Mouse (Mus musculus) forebrain, embryonic 10.5 days (tissue): ENCODE measurements around the gene Selenon. TPM values are rescaled to one million over a fixed set of nuclear protein-coding genes. Genes with fewer than 3 reads are reported as not detected.

ENCODE experiments used
- DNase-seq: peaks from one replicate; pipeline ENCODE4 v3.0.0-alpha.2; 2017; ENCODE audit warnings: low spot score; ENCODE audit errors: extremely low spot score
- H3K27ac ChIP-seq: fragments of 300-500 bp; sonication (generic); 2 replicates; pipeline ENCODE4 v1.5.1; 2016; ENCODE audit warnings: mild to moderate bottlenecking
- H3K27me3 ChIP-seq: fragments of 300-500 bp; sonication (generic); 2 replicates; pipeline ENCODE4 v1.6.1; 2016; ENCODE audit warnings: mild to moderate bottlenecking; ENCODE audit not compliant: poor library complexity, severe bottlenecking
- H3K36me3 ChIP-seq: fragments of 300-500 bp; sonication (generic); replicated peaks from 2 replicates; pipeline ENCODE4 v1.6.1; 2016; ENCODE audit warnings: mild to moderate bottlenecking, moderate library complexity
- H3K4me1 ChIP-seq: fragments of 300-500 bp; sonication (generic); 2 replicates; pipeline ENCODE4 v1.6.1; 2016
- H3K4me3 ChIP-seq: fragments of 300-500 bp; sonication (generic); 2 replicates; pipeline ENCODE4 v1.5.1; 2016; ENCODE audit warnings: mild to moderate bottlenecking, moderate library complexity
- H3K9me3 ChIP-seq: fragments of 300-500 bp; sonication (generic); 2 replicates; pipeline ENCODE4 v1.6.1; 2016; ENCODE audit warnings: mild to moderate bottlenecking, moderate library complexity
- WGBS: fragments of 180-500 bp; shearing (Covaris S2); methylation state at CpG from one replicate; pipeline ENCODE4 v1.1.7; 2016; 5-methylcytosine and 5-hydroxymethylcytosine counted together
- polyA plus RNA-seq: library from polyadenylated mRNA; unstranded; fragments of >200 nt; fragmentation: Nextera tagmentation; extraction: Ambion mirVana; gene quantifications from 2 replicates; pipeline ENCODE4 v1.2.1, GENCODE M21; 2016

Selenon gene
- polyA plus RNA-seq: 8.3 and 9.3 TPM in 2 replicates

- Histone ChIP-seq H3K27me3 (no peaks in the 10 kb centered on the region), H3K9me3 (peaks cover 12% of the 10 kb centered on the region), H3K4me1 (peaks cover 37% of the 10 kb centered on the region), H3K4me3 (peak within 1 kb of the TSS; percentile 77), H3K36me3 (peaks cover 45% of the 10 kb centered on the region), H3K27ac (peak within 1 kb of the TSS; percentile 96)
- DNase-seq: peak; percentile 75
- WGBS: under 1% methylated on average over 65 of the region's 67 CpGs
Measured at GRCm38 (mm10) chr4:134551494-134552316, at the start of gene Selenon. Selenon (minus strand) TSS chr4:134552166.

GRCm38 (mm10) chr4:134601404-134601803 lies 49.4 kb upstream of the Selenon start:
- no peak for DNase-seq
- H3K36me3 ChIP-seq: no peaks in the 10 kb centered on the region
- H3K9me3 ChIP-seq: no peaks in the 10 kb centered on the region
- WGBS: 54% methylated on average over 8 of the region's 8 CpGs
- H3K27me3 ChIP-seq: no peaks in the 10 kb centered on the region
- H3K4me3 ChIP-seq: no peak overlapping the region
- no peak overlapping the region; the same call in 1 of the 2 replicates for H3K27ac ChIP-seq
- peaks cover 67% of the 10 kb centered on the region for H3K4me1 ChIP-seq

DNA sequence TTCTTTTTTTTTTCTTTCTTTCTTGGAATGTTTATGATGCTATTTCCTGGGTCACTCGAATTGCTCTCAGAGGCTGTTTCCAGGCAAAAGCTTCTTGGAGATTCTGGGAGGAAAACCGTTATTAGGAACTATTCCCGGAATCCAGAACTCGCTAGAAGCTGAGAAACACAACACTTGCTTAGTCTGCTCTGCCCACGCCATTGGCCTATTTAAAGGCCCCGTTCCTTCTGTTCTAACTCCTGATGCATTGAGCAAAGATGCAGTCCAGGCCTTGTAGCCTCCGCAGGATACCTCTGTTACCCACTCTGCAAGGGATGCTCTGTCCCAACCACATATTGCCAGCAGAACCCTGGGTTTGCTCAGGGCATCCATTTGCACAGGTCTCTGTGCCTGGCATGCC lies 48.8 kb upstream of the Selenon start:
- H3K4me3 ChIP-seq: no peak overlapping the region
- H3K27ac ChIP-seq: no peak overlapping the region
- H3K27me3 ChIP-seq: no peaks in the 10 kb centered on the region
- 84% methylated on average over 7 of the region's 7 CpGs for WGBS
- peaks cover 61% of the 10 kb centered on the region for H3K4me1 ChIP-seq
- H3K36me3 ChIP-seq: no peaks in the 10 kb centered on the region
- DNase-seq: no peak
- no peaks in the 10 kb centered on the region for H3K9me3 ChIP-seq

GRCm38 (mm10) chr4:134600060-134600459 lies 48.1 kb upstream of the Selenon start:
- Histone ChIP-seq H3K9me3 (no peaks in the 10 kb centered on the region), H3K4me1 (peaks cover 61% of the 10 kb centered on the region), H3K36me3 (no peaks in the 10 kb centered on the region), H3K4me3 (no peak overlapping the region), H3K27ac (no peak overlapping the region), H3K27me3 (no peaks in the 10 kb centered on the region)
- WGBS: 93% methylated on average over 9 of the region's 9 CpGs
- DNase-seq: no peak

DNA sequence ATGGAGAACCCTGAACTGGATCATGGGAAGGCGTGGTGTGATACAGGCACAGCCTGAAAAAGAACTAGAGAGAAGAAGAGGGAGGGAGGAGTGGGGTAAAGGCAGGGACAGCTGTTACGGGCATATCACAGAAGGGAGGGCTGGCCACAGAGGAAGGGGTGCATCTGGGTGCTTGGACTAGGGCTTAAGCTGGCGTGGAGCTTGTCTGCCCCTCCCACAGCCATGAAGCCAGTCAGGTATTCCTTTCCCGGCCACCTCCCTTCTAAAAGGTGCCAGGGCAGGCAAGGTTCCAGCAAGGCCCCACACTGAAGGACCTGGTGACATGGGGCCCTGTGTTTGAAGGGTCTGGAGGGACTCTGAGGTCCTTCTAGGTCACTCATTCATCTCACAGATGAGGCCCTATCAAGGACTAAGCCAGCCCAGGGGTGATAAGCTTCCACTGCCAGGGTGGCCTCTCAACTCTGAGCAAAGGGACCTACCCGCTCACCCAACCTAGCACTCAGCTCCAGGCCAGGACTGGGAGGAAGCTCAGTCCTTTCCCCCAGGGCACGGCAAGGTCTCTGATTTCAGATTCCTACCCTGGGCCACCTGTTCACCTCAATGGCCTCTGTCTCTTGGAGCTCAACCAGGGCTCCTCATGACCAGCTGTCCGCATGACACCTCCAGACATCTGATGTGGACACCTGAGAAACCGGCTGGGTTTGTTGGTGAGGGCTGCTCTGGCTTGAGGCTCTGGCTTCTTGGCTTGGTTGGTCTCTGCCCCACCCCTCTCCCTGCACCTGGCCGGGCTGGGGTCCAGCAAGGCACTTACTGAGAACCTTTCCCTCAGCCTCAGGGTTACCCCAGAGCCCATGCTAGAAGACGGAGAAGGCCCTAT lies 45.1 kb upstream of the Selenon start:
- no peaks in the 10 kb centered on the region for H3K36me3 ChIP-seq
- no peak overlapping the region for H3K4me3 ChIP-seq
- no peak for DNase-seq
- WGBS: 89% methylated on average over 10 of the region's 10 CpGs
- peaks cover 32% of the 10 kb centered on the region for H3K4me1 ChIP-seq
- H3K27me3 ChIP-seq: no peaks in the 10 kb centered on the region
- no peaks in the 10 kb centered on the region for H3K9me3 ChIP-seq
- peak overlapping the region; percentile 52; the same call in 1 of the 2 replicates for H3K27ac ChIP-seq

DNA sequence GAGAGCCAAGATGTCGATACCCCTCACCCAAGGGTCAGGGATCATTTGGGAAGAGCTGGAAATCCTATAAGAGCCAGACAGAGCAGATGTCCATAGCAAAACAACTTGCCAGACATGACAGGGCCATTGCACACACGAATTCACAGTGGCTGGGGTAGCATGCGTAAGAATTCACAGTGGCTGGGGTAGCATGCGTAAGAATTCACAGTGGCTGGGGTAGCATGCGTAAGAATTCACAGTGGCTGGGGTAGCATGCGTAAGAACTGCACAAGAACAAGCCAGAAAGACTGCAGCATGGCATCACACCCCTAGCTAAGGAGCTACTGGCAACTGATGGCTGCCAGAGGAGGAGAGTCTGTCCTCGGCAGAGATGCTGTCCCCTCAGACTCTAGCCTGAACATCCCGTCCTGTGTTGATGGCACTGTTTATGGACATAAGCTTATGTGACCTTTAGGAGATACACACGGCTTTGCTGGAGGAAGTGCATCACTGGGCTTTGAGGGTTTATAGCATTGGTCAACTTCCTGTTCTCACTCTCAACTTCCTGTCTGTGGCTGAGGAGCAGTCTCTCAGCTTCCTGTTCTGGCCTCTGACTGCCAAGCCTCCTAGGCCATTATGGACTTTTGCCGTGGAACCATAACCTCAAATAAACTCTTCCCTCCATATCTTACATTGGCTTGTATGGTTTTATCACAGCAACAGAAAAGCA lies 42.9 kb upstream of the Selenon start:
- no peak overlapping the region for H3K4me3 ChIP-seq
- H3K36me3 ChIP-seq: no peaks in the 10 kb centered on the region
- WGBS: 88% methylated on average over 10 of the region's 10 CpGs
- H3K4me1 ChIP-seq: peaks cover 28% of the 10 kb centered on the region
- H3K27me3 ChIP-seq: no peaks in the 10 kb centered on the region
- no peak for DNase-seq
- H3K9me3 ChIP-seq: no peaks in the 10 kb centered on the region
- H3K27ac ChIP-seq: no peak overlapping the region

GRCm38 (mm10) chr4:134592442-134592841 lies 40.5 kb upstream of the Selenon start:
- no peak for DNase-seq
- 81% methylated on average over 4 of the region's 4 CpGs for WGBS
- H3K9me3 ChIP-seq: no peaks in the 10 kb centered on the region
- no peak overlapping the region for H3K4me3 ChIP-seq
- H3K27me3 ChIP-seq: no peaks in the 10 kb centered on the region
- H3K4me1 ChIP-seq: peaks cover 31% of the 10 kb centered on the region
- 0 out of 2 replicates have a peak, but pooled peaks cover 3% of the 10 kb centered on the region for H3K36me3 ChIP-seq
- H3K27ac ChIP-seq: no peak overlapping the region

DNA sequence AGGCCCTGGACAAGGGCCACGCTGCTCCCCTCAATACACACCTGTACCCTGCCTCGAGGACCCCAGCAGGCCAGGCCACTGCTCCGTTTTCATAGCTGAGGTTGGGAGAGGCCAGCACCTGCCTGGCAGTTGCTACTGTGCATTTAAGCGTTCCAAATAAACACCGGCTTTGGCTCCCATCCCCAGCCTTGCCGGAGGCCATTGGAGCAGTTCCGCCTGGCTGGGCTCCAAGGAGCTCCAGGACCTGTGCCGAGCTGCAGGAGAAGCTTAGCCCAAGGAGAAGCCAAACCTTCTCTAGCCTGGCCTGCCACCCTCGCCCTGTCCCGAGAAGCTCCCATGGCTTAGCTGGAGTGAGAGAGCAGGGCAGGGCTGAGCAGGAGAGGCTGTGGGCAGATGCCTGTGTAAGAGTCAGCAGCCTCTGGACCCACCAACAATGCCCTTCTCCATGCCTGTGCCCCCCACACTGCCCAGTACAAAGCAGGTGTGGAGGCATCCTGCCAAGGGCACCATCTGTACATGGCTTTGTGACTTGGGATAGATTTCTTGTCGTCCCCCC lies 39.6 kb upstream of the Selenon start:
- 52% methylated on average over 11 of the region's 11 CpGs for WGBS
- Histone ChIP-seq H3K27me3 (no peaks in the 10 kb centered on the region), H3K4me3 (no peak overlapping the region), H3K27ac (peak overlapping the region; percentile 9; the same call in 1 of the 2 replicates), H3K36me3 (0 out of 2 replicates have a peak, but pooled peaks cover 3% of the 10 kb centered on the region), H3K9me3 (no peaks in the 10 kb centered on the region), H3K4me1 (peaks cover 25% of the 10 kb centered on the region)
- no peak for DNase-seq

- H3K27ac ChIP-seq: no peak overlapping the region
- no peaks in the 10 kb centered on the region for H3K27me3 ChIP-seq
- H3K36me3 ChIP-seq: 0 out of 2 replicates have a peak, but pooled peaks cover 3% of the 10 kb centered on the region
- 84% methylated on average over 10 of the region's 10 CpGs for WGBS
- no peaks in the 10 kb centered on the region for H3K9me3 ChIP-seq
- H3K4me3 ChIP-seq: no peak overlapping the region
- H3K4me1 ChIP-seq: peaks cover 23% of the 10 kb centered on the region
- no peak for DNase-seq
Measured at GRCm38 (mm10) chr4:134590227-134590926, 38.4 kb upstream of the Selenon start.

- DNase-seq: no peak
- H3K4me3 ChIP-seq: no peak overlapping the region
- H3K4me1 ChIP-seq: peaks cover 23% of the 10 kb centered on the region
- no peaks in the 10 kb centered on the region for H3K9me3 ChIP-seq
- H3K27me3 ChIP-seq: no peaks in the 10 kb centered on the region
- no peak overlapping the region for H3K27ac ChIP-seq
- 0 out of 2 replicates have a peak, but pooled peaks cover 3% of the 10 kb centered on the region for H3K36me3 ChIP-seq
- 80% methylated on average over 9 of the region's 9 CpGs for WGBS
Measured at GRCm38 (mm10) chr4:134589786-134590185, 37.8 kb upstream of the Selenon start.

- Histone ChIP-seq H3K27me3 (no peaks in the 10 kb centered on the region), H3K9me3 (no peaks in the 10 kb centered on the region), H3K4me3 (no peak overlapping the region), H3K27ac (no peak overlapping the region), H3K36me3 (0 out of 2 replicates have a peak, but pooled peaks cover 3% of the 10 kb centered on the region), H3K4me1 (peaks cover 23% of the 10 kb centered on the region)
- no peak for DNase-seq
- WGBS: 93% methylated on average over 5 of the region's 5 CpGs
Measured at GRCm38 (mm10) chr4:134588951-134589350, 37.0 kb upstream of the Selenon start.
